Mouse (Mus musculus) thymus, postnatal 25 days (tissue): ENCODE measurements around the gene Hbb-bh1.
"Not testable (repeated sequence)": the region's sequence is repeated elsewhere in the genome, so short reads cannot be mapped to it uniquely, and the experiment has no call there.

Source experiments
- DNase-seq: peaks from one replicate; pipeline ENCODE4 v3.0.0; 2022

Gene Hbb-bh1

GRCm38 (mm10) chr7:103843034-103843433 is at the start of gene Hbb-bh1:
Gene Hbb-bh1 (minus strand): TSS chr7:103843164.
- DNase-seq: no peak

- DNase-seq: no peak
Observed at GRCm38 (mm10) chr7:103886152-103886551, 43.2 kb upstream of the Hbb-bh1 start, which contains the start of gene Olfr66. Gene Olfr66 (minus strand): TSS chr7:103886252.

DNA sequence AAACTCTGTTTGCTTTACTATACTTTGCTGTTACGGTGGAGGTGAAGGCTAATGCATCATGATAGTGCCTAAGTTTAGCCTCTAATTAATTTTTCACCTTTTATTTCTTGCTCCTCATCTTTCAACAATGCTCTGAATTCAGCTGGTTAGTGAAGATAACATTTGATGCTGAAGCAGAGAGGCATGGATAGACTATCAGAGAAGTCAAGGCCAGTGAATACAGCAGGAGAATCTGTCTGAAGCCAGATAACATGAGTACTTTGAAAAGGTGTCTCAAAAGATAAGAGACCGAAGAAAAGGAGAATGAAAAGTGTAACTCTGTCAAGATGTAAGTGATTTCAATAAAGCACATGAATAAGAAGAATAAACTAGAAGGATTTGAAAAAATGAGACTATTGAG is 34.1 kb upstream of the Hbb-bh1 start:
- no peak for DNase-seq

DNA sequence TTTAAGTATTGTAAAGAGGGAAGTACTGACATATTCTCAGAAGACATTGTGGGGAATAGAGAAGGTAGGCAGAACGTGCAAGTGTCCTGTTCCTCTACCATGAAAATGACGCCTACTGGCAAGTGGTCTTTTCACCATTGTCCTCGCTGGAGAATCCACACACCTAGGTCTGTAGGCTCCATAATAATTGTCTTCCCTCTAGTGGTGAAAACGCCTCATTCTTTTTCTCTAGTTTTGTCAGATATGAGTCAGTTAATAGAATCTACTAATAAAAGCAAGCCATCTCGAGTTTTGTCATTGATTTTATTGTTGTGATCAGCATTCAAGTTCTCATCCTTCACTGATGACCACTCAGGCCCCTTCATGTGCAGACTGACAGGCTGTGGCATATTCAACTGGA is 31.5 kb upstream of the Hbb-bh1 start:
- no peak for DNase-seq

DNA sequence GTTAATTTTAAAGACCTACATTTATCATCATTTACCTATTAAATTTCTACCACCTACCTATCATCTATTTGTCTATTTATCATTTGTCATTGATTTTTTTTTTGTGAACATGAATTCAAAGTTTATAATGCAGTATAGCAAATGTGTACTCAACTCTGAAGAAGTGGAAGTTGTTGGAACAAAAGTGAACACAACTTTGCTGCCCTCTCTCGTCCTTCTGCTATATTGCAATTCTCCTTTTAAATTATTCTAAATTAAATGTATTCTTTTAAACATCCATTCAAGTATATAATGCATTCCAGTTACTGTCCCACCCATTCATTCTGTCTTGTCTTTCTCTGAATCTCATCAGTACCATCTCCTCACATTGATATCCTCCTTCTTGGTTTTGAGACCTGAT is 30.1 kb upstream of the Hbb-bh1 start:
- no peak for DNase-seq

DNA sequence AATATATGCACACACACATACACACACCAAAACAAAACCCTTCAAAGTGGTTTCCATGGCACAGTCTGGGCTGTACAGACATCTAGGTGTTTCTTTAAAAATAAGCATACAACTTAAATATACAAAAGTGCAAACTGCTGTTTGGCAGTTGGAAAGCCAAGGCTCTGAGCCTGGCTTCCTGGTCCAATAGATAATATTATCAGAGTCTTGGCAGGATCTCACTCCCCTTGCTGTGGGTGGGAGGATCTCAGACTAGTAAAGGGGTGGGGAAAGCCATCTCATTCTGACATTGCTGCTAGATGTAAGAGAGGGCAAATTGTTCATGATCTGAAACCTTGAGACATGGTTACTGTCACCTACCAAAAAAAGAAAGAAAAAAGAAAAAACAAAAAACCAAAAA is 27.7 kb upstream of the Hbb-bh1 start:
- DNase-seq: no peak

GRCm38 (mm10) chr7:103865716-103866115 is 22.8 kb upstream of the Hbb-bh1 start:
- DNase-seq: no peak

DNA sequence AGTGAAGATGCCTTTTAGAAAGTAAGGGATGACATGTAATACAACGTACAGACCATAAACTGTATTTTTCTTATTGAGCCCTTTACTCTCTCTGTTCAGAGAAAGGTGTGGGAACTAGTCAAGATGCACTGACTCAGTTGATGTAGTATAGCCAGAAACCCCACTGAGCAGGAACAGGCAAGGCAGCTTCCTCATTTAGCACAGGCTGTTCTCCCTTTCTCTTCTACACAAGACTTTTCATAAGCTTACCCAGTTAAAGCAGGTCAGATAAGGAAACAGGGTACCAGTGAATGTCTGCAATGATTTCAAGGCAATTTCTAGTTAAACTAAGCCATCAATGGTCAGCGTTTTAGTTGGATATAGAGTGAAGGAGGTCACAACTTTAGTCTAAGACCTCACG is 18.6 kb upstream of the Hbb-bh1 start:
- no peak for DNase-seq

DNA sequence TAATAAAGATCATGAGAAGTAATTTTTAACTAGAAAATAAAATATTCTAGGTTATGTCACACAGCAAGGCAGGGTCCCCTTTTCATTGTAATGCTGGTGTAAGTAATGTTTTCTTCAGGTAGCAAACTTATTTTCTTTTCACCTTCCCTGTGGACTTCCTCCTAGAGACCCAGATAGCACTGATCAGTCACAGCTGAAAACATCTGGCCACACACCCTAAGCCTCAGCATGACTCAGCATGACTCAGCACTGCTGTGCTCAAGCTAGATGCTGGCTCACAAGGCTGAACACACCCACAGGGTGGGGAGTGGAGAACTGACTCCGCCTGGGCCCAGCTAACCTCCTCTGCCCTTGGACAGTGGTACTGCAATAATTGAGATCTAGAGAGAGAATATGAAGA is 17.9 kb upstream of the Hbb-bh1 start:
- DNase-seq: no peak

DNA sequence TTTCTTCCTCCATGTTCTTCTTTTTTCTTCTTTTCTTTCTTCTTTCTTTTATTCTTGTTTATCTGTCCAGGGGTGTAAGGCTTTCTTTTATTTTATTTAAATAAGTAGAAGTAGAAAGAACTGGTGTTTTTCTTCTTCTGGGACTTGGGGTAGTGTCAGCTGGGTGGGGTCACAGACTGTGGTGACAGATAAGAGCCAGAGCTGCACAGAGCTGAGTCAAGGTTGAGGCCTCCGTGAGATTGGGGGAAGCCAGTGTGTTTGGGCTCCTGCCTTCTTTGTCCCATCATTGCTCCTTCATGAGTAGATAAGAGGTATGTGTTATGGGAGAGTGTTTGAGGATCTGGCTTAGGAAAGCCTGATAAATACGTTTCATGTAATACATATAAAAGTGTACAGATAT is 16.1 kb upstream of the Hbb-bh1 start:
- no peak for DNase-seq

DNA sequence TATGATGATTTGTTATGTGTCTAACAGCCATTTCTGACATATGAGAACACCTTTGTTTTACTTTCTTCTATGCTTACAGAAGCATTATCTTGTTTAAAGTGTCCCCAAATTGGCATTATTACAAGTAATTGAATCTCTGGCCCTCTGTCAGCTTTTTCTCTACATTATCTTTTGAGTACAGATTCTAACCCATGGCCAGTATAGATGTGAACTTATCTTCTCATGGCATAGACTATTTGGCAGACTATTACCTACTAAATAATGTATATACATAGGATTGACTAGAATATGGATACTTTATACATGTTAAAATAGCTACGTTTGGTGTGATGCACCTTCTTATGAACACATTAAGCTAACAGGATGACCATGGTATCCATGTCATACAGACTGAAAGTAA is 11.7 kb upstream of the Hbb-bh1 start:
- no peak for DNase-seq

- DNase-seq: no peak
Observed at GRCm38 (mm10) chr7:103853090-103853489, 10.1 kb upstream of the Hbb-bh1 start, which contains the start of gene Hbb-y. Gene Hbb-y (minus strand): TSS chr7:103853216.

DNA sequence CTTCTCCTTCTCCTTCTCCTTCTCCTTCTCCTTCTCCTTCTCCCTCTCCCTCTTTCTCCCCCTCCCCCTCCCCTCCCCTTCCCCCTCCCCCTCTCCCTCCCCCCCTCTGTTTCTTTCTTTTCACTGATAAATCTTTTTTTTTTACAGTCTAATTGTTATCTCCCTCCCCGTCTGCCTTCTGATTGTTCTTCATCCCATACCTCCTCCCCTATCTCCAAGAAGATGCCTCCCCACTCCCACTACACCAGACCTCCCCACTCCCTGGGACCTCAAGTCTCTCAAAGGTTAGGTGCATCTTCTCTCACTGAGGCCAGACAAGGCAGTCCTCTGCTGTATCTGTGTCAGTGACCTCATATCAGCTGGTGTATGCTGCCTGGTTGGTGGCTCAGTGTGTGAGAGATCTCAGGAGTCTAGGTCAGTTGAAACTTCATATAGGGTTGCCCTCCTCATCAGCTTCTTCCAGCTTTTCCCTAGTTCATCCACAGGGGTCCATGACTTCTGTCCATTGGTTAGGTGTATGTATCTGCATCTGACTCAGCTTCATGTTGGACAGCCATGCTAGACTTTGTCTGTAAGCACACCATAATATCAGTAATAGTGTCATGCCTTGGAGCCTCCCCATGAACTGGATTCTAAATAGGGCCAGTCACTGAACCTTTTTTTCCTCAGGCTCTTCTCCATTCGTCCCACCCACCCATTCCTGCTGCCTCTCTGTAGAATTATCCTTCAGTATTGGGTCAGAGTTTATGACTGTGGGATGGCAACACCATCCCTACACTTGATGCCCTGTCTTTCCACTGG is 1.8 kb upstream of the Hbb-bh1 start:
- DNase-seq: no peak

GRCm38 (mm10) chr7:103840268-103840667 is 2.7 kb downstream of the Hbb-bh1 start, which contains the start of gene Hbb-bh2:
Gene Hbb-bh2 (minus strand): TSS chr7:103840520.
- DNase-seq: no peak

GRCm38 (mm10) chr7:103827808-103828207 is 15.2 kb downstream of the Hbb-bh1 start, which contains the start of gene Hbb-bs:
Gene Hbb-bs (minus strand): TSS chr7:103828096.
- DNase-seq: no peak

- DNase-seq: not testable (repeated sequence)
Observed at GRCm38 (mm10) chr7:103827139-103827538, 15.8 kb downstream of the Hbb-bh1 start.

DNA sequence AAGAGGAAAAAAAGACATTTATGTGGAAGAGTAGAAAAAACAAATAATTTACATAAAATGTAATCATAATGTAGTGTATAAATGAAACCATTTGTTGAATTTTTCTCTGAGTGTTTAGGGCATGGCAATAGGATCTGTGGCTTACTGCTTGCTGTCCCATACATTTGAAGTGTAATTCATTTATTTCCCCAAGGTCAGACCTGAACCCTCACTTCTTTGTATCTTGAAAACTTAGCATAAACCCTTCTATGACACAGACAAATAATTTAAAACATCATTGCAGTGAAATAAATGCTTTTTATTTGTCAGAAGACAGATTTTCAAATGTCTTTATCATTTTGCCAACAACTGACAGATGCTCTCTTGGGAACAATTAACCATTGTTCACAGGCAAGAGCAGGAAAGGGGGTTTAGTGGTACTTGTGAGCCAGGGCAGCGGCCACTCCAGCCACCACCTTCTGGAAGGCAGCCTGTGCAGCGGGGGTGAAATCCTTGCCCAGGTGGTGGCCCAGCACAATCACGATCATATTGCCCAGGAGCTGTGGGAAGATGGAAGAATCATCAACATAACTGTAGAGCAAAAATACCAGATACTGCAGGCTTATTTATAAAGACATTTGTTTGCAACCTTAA is 16.6 kb downstream of the Hbb-bh1 start:
- DNase-seq: no peak

GRCm38 (mm10) chr7:103825536-103826254 is 17.3 kb downstream of the Hbb-bh1 start:
- DNase-seq: no peak

DNA sequence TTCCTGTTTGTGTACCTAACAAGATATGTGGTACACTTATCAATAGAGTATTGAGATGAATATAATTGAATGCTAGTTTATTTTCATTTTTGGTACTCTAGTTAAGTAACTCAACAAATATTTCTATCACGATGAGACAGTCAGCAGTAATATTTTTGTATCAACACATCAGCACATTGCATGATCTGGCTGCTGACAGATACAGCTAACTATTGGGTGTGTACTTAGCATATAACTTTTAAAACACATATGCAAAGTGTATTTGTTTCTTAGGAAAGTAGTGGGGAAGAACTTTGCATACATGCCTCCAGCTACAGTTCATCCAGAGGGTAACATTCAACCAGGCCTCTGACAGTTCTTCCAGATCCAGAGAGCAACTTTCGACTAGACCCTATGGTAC is 18.4 kb downstream of the Hbb-bh1 start:
- DNase-seq: no peak

DNA sequence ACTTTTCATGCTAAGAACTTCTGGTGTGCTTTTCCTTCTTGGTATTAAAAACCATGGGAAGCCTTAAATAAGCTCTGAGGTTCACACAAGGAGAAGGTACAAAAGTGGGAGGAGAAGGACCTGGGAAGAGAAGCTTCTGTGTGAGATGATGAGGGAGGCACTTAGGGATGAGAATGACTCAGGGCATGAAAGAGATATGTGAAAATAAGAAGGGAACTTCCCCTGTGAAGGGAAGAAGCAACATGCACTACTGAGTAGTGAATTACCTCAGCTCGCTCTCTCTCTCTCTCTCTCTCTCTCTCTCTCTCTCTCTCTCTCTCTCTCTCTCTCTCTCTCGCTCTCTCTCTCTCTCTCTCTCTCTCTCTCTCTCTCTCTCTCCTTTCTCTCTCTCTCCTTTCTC is 27.9 kb downstream of the Hbb-bh1 start:
- not testable (repeated sequence) for DNase-seq

DNA sequence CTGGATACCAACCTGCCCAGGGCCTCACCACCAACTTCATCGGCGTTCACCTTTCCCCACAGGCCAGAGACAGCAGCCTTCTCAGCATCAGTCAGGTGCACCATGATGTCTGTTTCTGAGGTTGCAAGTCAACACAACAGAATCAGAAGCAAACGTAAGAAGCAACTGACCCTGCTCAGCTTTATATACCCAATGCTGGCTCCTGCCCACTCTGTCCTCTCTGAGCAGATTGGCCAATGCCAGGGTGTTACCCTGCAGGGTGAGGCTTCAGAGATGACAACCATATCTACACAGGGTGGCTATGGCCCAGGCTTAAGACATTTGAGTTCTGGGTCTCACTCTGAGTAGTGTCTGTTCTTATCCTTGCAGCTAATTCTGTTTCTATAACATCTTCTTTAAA is 29.2 kb downstream of the Hbb-bh1 start, which contains the start of gene Hbb-bt:
Gene Hbb-bt, minus strand, starts transcription at position 231 of the 400 bp plus-strand sequence.
- no peak for DNase-seq

DNA sequence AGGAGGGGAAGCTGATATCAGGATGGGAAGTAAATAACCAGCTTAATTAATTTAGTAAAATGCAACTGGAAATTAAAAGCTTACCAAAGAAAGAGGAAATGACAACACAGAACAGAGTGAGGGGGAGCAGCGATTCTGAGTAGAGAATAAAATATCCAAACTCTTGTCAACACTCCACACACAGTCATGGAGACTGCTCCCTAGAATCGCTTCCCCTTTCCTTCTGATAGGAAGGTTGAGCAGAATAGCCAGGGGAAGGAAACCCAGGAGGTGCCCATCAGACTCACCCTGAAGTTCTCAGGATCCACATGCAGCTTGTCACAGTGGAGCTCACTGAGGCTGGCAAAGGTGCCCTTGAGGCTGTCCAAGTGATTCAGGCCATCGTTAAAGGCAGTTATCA is 29.8 kb downstream of the Hbb-bh1 start:
- DNase-seq: not testable (repeated sequence)

DNA sequence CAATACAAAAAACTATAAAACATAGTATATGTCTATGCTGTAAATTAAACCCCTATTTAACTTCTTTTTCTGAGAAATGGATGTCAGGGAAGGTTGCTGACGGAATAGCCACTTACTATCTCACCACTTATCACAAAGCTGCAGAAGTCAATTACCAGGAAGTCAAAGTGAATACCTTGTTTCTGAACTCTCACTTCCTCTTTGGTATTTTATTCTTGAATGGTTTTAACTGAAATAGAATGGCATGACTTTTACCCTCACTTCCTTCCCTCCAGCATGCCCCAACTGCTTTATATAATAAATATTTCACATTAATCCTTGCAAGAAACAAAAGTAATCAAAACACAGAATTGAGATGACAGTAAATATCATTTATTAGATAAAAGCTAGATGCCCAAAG is 30.8 kb downstream of the Hbb-bh1 start:
- DNase-seq: no peak
